Mouse (Mus musculus) hindbrain, embryonic 15.5 days (tissue): Measurements from ENCODE around the gene Pop5. TPM values are rescaled to one million over a fixed set of nuclear protein-coding genes. Genes with fewer than 3 reads are reported as not detected.

Source experiments
- ATAC-seq: fragments of 200-750 bp; cut with Nextera tagmentation; 2 replicates; pipeline ENCODE4 v1.8.0; 2017; ENCODE audit warnings: low read depth, moderate number of reproducible peaks, moderate TSS enrichment; ENCODE audit not compliant: low FRiP score
- H3K27ac ChIP-seq: fragments of 300-500 bp; sonication (generic); replicated peaks from 2 replicates; pipeline ENCODE4 v1.5.1; 2015; ENCODE audit warnings: mild to moderate bottlenecking, inconsistent platforms
- H3K27me3 ChIP-seq: fragments of 300-500 bp; sonication (generic); 2 replicates; pipeline ENCODE4 v1.6.1; 2015; ENCODE audit warnings: control low read depth, inconsistent platforms
- H3K36me3 ChIP-seq: fragments of 300-500 bp; sonication (generic); 2 replicates; pipeline ENCODE4 v1.6.1; 2015; ENCODE audit warnings: control low read depth, inconsistent platforms
- H3K4me1 ChIP-seq: fragments of 300-500 bp; sonication (generic); replicated peaks from 2 replicates; pipeline ENCODE4 v1.6.1; 2015; ENCODE audit warnings: control low read depth, inconsistent platforms
- H3K4me2 ChIP-seq: fragments of 300-500 bp; sonication (generic); 2 replicates; pipeline ENCODE4 v1.6.1; 2015; ENCODE audit warnings: moderate library complexity, mild to moderate bottlenecking, inconsistent platforms
- H3K4me3 ChIP-seq: fragments of 300-500 bp; sonication (generic); 2 replicates; pipeline ENCODE4 v1.5.1; 2015; ENCODE audit warnings: mild to moderate bottlenecking, inconsistent platforms
- H3K9ac ChIP-seq: fragments of 300-500 bp; sonication (generic); 2 replicates; pipeline ENCODE4 v1.6.1; 2015; ENCODE audit warnings: inconsistent platforms
- H3K9me3 ChIP-seq: fragments of 300-500 bp; sonication (generic); 2 replicates; pipeline ENCODE4 v1.6.1; 2016; ENCODE audit warnings: control low read depth, inconsistent platforms
- WGBS: fragments of 180-500 bp; shearing (Covaris S2); methylation state at CpG from one replicate; pipeline ENCODE4 v1.1.7; 2015; 5-methylcytosine and 5-hydroxymethylcytosine counted together
- polyA plus RNA-seq: library from polyadenylated mRNA; unstranded; fragments of >200 nt; fragmentation: Nextera tagmentation; extraction: Ambion mirVana; gene quantifications from 2 replicates; pipeline ENCODE4 v1.2.1, GENCODE M21; 2015

Pop5 gene
- polyA plus RNA-seq, 1 experiment from 2014 or later = 102 TPM

GRCm38 (mm10) chr5:115220931-115221640, 14.6 kb upstream of the Pop5 start:
- Histone ChIP-seq H3K4me1 (peaks cover 6% of the 10 kb centered on the region; the same call in 1 of the 2 replicates), H3K9me3 (no peaks in the 10 kb centered on the region), H3K9ac (no peak overlapping the region), H3K4me2 (no peak overlapping the region), H3K27me3 (no peaks in the 10 kb centered on the region), H3K36me3 (no peaks in the 10 kb centered on the region), H3K4me3 (no peak overlapping the region), H3K27ac (no peak overlapping the region)
- 32% methylated on average over 13 of the region's 13 CpGs for WGBS
- ATAC-seq = no peak

- Histone ChIP-seq H3K27ac (no peak overlapping the region), H3K27me3 (no peaks in the 10 kb centered on the region), H3K9ac (no peak overlapping the region), H3K4me1 (peaks cover 6% of the 10 kb centered on the region; the same call in 1 of the 2 replicates), H3K9me3 (no peaks in the 10 kb centered on the region), H3K4me2 (no peak overlapping the region), H3K4me3 (no peak overlapping the region), H3K36me3 (no peaks in the 10 kb centered on the region)
- 73% methylated on average over 3 of the region's 3 CpGs for WGBS
- no peak for ATAC-seq
Observed at GRCm38 (mm10) chr5:115222485-115222884, 13.2 kb upstream of the Pop5 start.

GRCm38 (mm10) chr5:115230830-115231551, 4.6 kb upstream of the Pop5 start:
- Histone ChIP-seq H3K9ac (no peak overlapping the region), H3K9me3 (no peaks in the 10 kb centered on the region), H3K27me3 (peaks cover 9% of the 10 kb centered on the region; the same call in 1 of the 2 replicates), H3K4me2 (0 out of 2 replicates have a peak overlapping the region, but pooled peaks have one; percentile 0), H3K36me3 (no peaks in the 10 kb centered on the region), H3K27ac (no peak overlapping the region), H3K4me3 (no peak overlapping the region), H3K4me1 (peaks cover 14% of the 10 kb centered on the region)
- ATAC-seq = no peak
- 48% methylated on average over 15 of the region's 15 CpGs for WGBS

- H3K4me2 ChIP-seq = 0 out of 2 replicates have a peak overlapping the region, but pooled peaks have one; percentile 0
- no peaks in the 10 kb centered on the region for H3K36me3 ChIP-seq
- 35% methylated on average over 16 of the region's 16 CpGs for WGBS
- H3K27ac ChIP-seq = no peak overlapping the region
- no peak for ATAC-seq
- H3K4me3 ChIP-seq = no peak overlapping the region
- H3K9ac ChIP-seq = no peak overlapping the region
- peaks cover 19% of the 10 kb centered on the region for H3K4me1 ChIP-seq
- peaks cover 9% of the 10 kb centered on the region; the same call in 1 of the 2 replicates for H3K27me3 ChIP-seq
- no peaks in the 10 kb centered on the region for H3K9me3 ChIP-seq
Observed at GRCm38 (mm10) chr5:115231552-115232120, 4.0 kb upstream of the Pop5 start.

- no peak overlapping the region for H3K27ac ChIP-seq
- H3K4me2 ChIP-seq = no peak overlapping the region
- no peaks in the 10 kb centered on the region for H3K9me3 ChIP-seq
- H3K4me1 ChIP-seq = peaks cover 21% of the 10 kb centered on the region
- ATAC-seq = no peak
- H3K27me3 ChIP-seq = peaks cover 9% of the 10 kb centered on the region; the same call in 1 of the 2 replicates
- H3K36me3 ChIP-seq = no peaks in the 10 kb centered on the region
- no peak overlapping the region for H3K4me3 ChIP-seq
- no peak overlapping the region for H3K9ac ChIP-seq
- WGBS = 84% methylated on average over 6 of the region's 6 CpGs
Observed at GRCm38 (mm10) chr5:115232516-115232915, 3.1 kb upstream of the Pop5 start.

GRCm38 (mm10) chr5:115233031-115233780, 2.4 kb upstream of the Pop5 start:
- 93% methylated on average over 14 of the region's 14 CpGs for WGBS
- Histone ChIP-seq H3K9ac (no peak overlapping the region), H3K9me3 (no peaks in the 10 kb centered on the region), H3K4me2 (no peak overlapping the region), H3K36me3 (no peaks in the 10 kb centered on the region), H3K27ac (no peak overlapping the region), H3K27me3 (peaks cover 9% of the 10 kb centered on the region; the same call in 1 of the 2 replicates), H3K4me1 (peaks cover 23% of the 10 kb centered on the region), H3K4me3 (no peak overlapping the region)
- no peak for ATAC-seq

- H3K9ac ChIP-seq = no peak overlapping the region
- no peak overlapping the region for H3K4me3 ChIP-seq
- no peak overlapping the region; the same call in 1 of the 2 replicates for H3K4me2 ChIP-seq
- no peaks in the 10 kb centered on the region for H3K9me3 ChIP-seq
- ATAC-seq = no peak
- WGBS = 60% methylated on average over 6 of the region's 6 CpGs
- H3K27me3 ChIP-seq = peaks cover 9% of the 10 kb centered on the region; the same call in 1 of the 2 replicates
- H3K36me3 ChIP-seq = no peaks in the 10 kb centered on the region
- no peak overlapping the region for H3K27ac ChIP-seq
- H3K4me1 ChIP-seq = peaks cover 35% of the 10 kb centered on the region
Observed at GRCm38 (mm10) chr5:115234519-115234918, 1.1 kb upstream of the Pop5 start.

GRCm38 (mm10) chr5:115235323-115235771, 289 bp upstream of the Pop5 start:
- Histone ChIP-seq H3K9ac (peak overlapping the region; percentile 58), H3K4me1 (peaks cover 35% of the 10 kb centered on the region), H3K27me3 (peaks cover 9% of the 10 kb centered on the region; the same call in 1 of the 2 replicates), H3K36me3 (peaks cover 7% of the 10 kb centered on the region), H3K27ac (peak overlapping the region; percentile 80), H3K4me2 (peak overlapping the region; percentile 85), H3K9me3 (no peaks in the 10 kb centered on the region), H3K4me3 (peak overlapping the region; percentile 50)
- WGBS = 1% methylated on average over 43 of the region's 45 CpGs
- ATAC-seq = peak; percentile 60

GRCm38 (mm10) chr5:115237803-115238728, 2.4 kb downstream of the Pop5 start:
- H3K27me3 ChIP-seq = peaks cover 9% of the 10 kb centered on the region; the same call in 1 of the 2 replicates
- under 1% methylated on average over 84 of the region's 88 CpGs for WGBS
- ATAC-seq = peak; percentile 85
- H3K9me3 ChIP-seq = no peaks in the 10 kb centered on the region
- H3K36me3 ChIP-seq = peaks cover 33% of the 10 kb centered on the region
- peak overlapping the region; percentile 78 for H3K4me2 ChIP-seq
- peak overlapping the region; percentile 89 for H3K9ac ChIP-seq
- peak overlapping the region; percentile 79 for H3K27ac ChIP-seq
- H3K4me3 ChIP-seq = peak overlapping the region; percentile 91
- H3K4me1 ChIP-seq = peaks cover 31% of the 10 kb centered on the region

- H3K27me3 ChIP-seq = peaks cover 6% of the 10 kb centered on the region; the same call in 1 of the 2 replicates
- peak overlapping the region; percentile 89 for H3K9ac ChIP-seq
- WGBS = 4% methylated on average over 11 of the region's 11 CpGs
- ATAC-seq = no peak
- no peaks in the 10 kb centered on the region for H3K9me3 ChIP-seq
- H3K36me3 ChIP-seq = peaks cover 39% of the 10 kb centered on the region
- peaks cover 31% of the 10 kb centered on the region for H3K4me1 ChIP-seq
- peak overlapping the region; percentile 78 for H3K4me2 ChIP-seq
- H3K4me3 ChIP-seq = peak overlapping the region; percentile 91
- H3K27ac ChIP-seq = no peak overlapping the region
Observed at GRCm38 (mm10) chr5:115238729-115239195, 3.1 kb downstream of the Pop5 start.
